Mouse (Mus musculus) induced T-regulatory cell, adult 2 months (primary cell): ENCODE data around the gene H2-Ob.
A peak's percentile ranks its signal among the peaks of the same experiment; 100 is the strongest.

Experiments used
- DNase-seq: peaks from one replicate; pipeline ENCODE4 v3.0.0-alpha.2; 2012; ENCODE audit warnings: low read depth

Gene H2-Ob

GRCm38 (mm10) chr17:34286501-34286900 lies 47.8 kb downstream of the H2-Ob start:
- DNase-seq = no peak

GRCm38 (mm10) chr17:34286999-34287398 lies 48.3 kb downstream of the H2-Ob start:
- DNase-seq = no peak

GRCm38 (mm10) chr17:34287648-34288047 lies 48.9 kb downstream of the H2-Ob start, which contains the start of gene H2-Aa:
Gene H2-Aa, minus strand, starts transcription at chr17:34287823.
- DNase-seq = peak; percentile 95

GRCm38 (mm10) chr17:34288131-34288530 lies 49.4 kb downstream of the H2-Ob start:
- no peak for DNase-seq

- peak; percentile 93 for DNase-seq
Observed at GRCm38 (mm10) chr17:34291609-34292008, 52.9 kb downstream of the H2-Ob start.

- DNase-seq = no peak
Observed at GRCm38 (mm10) chr17:34292570-34292969, 53.9 kb downstream of the H2-Ob start.

- peak; percentile 72 for DNase-seq
Observed at GRCm38 (mm10) chr17:34293533-34293932, 54.8 kb downstream of the H2-Ob start.

GRCm38 (mm10) chr17:34294249-34294648 lies 55.5 kb downstream of the H2-Ob start:
- no peak for DNase-seq

GRCm38 (mm10) chr17:34295307-34295706 lies 56.6 kb downstream of the H2-Ob start:
- no peak for DNase-seq

- DNase-seq = peak; percentile 95
Observed at GRCm38 (mm10) chr17:34295891-34296794, 57.4 kb downstream of the H2-Ob start.

- DNase-seq = peak; percentile 60
Observed at GRCm38 (mm10) chr17:34299356-34299755, 60.7 kb downstream of the H2-Ob start.

- DNase-seq = no peak
Observed at GRCm38 (mm10) chr17:34300071-34300470, 61.4 kb downstream of the H2-Ob start.

GRCm38 (mm10) chr17:34300691-34301566 lies 62.2 kb downstream of the H2-Ob start:
- DNase-seq = peak; percentile 70

- no peak for DNase-seq
Observed at GRCm38 (mm10) chr17:34301670-34302190, 63.0 kb downstream of the H2-Ob start.

- DNase-seq = no peak
Observed at GRCm38 (mm10) chr17:34303789-34304188, 65.1 kb downstream of the H2-Ob start.
